Mouse (Mus musculus) megakaryocyte progenitor cell, adult 5-6 weeks (primary cell): ENCODE results near the gene Trpm4. TPM values are rescaled to one million over a fixed set of nuclear protein-coding genes. Genes with fewer than 3 reads are reported as not detected.
"Not testable (repeated sequence)": the region's sequence is repeated elsewhere in the genome, so short reads cannot be mapped to it uniquely, and the experiment has no call there.

Experiments used
- ATAC-seq: replicated peaks from 2 replicates; pipeline ENCODE4 v1.8.0; 2016; ENCODE audit warnings: mild to moderate bottlenecking, moderate TSS enrichment, inconsistent platforms; ENCODE audit not compliant: poor library complexity
- total RNA-seq, 2 experiments: library from RNA; stranded (forward) in 1 of 2; stranded (reverse) in 1 of 2; fragments of 157-497, 149-512 nt in 1 of 2; fragments of 200-1000 nt in 1 of 2; gene quantifications; 2 replicates each; pipeline versions ENCODE4 v1.2.3 to v1.2.4; 2015 to 2017

Gene Trpm4
- 1.0 and 1.8 TPM in 2 replicates for total RNA-seq (2015)
- total RNA-seq (2017) = 1.2 and 1.4 TPM in 2 replicates

- ATAC-seq = peak; percentile 76
Measured at GRCm38 (mm10) chr7:45333431-45333982, at the start of gene Trpm4. TSS of gene Trpm4 (minus strand) at chr7:45333780.

- ATAC-seq = no peak
Measured at GRCm38 (mm10) chr7:45376057-45376456, 42.5 kb upstream of the Trpm4 start.

GRCm38 (mm10) chr7:45374620-45375019, 41.0 kb upstream of the Trpm4 start:
- no peak for ATAC-seq

- ATAC-seq = no peak
Measured at GRCm38 (mm10) chr7:45372371-45372770, 38.8 kb upstream of the Trpm4 start.

GRCm38 (mm10) chr7:45370475-45371311, 37.1 kb upstream of the Trpm4 start, which contains the start of gene Lin7b:
TSS of gene Lin7b (minus strand) at chr7:45370583.
- ATAC-seq = peak; percentile 75

GRCm38 (mm10) chr7:45369836-45370474, 36.4 kb upstream of the Trpm4 start:
- ATAC-seq = no peak

GRCm38 (mm10) chr7:45369022-45369745, 35.6 kb upstream of the Trpm4 start:
- ATAC-seq = no peak

- ATAC-seq = no peak
Measured at GRCm38 (mm10) chr7:45368178-45368577, 34.6 kb upstream of the Trpm4 start.

GRCm38 (mm10) chr7:45367020-45367880, 33.7 kb upstream of the Trpm4 start:
- peak; percentile 77 for ATAC-seq

GRCm38 (mm10) chr7:45366652-45367019, 33.1 kb upstream of the Trpm4 start, which contains the start of gene Ppfia3:
TSS of gene Ppfia3 (minus strand) at chr7:45367019.
- no peak for ATAC-seq

- no peak for ATAC-seq
Measured at GRCm38 (mm10) chr7:45365742-45366651, 32.4 kb upstream of the Trpm4 start.

- no peak for ATAC-seq
Measured at GRCm38 (mm10) chr7:45363983-45364382, 30.4 kb upstream of the Trpm4 start.

- ATAC-seq = peak; percentile 39
Measured at GRCm38 (mm10) chr7:45362801-45363200, 29.2 kb upstream of the Trpm4 start.

GRCm38 (mm10) chr7:45361243-45361804, 27.7 kb upstream of the Trpm4 start:
- ATAC-seq = peak; percentile 82

- no peak for ATAC-seq
Measured at GRCm38 (mm10) chr7:45360404-45361125, 27.0 kb upstream of the Trpm4 start.

GRCm38 (mm10) chr7:45359081-45359480, 25.5 kb upstream of the Trpm4 start:
- not testable (repeated sequence) for ATAC-seq

- no peak for ATAC-seq
Measured at GRCm38 (mm10) chr7:45356087-45356486, 22.5 kb upstream of the Trpm4 start.
